Mouse (Mus musculus): ENCODE measurements around the gene Bcat1. TPM values are rescaled to one million over a fixed set of nuclear protein-coding genes. Genes with fewer than 3 reads are reported as not detected.

Gene Bcat1
- 95.7 and 101 TPM in 2 replicates for polyA plus RNA-seq (2015; fragmentation: Nextera tagmentation; extraction: Ambion mirVana)

- H3K36me3 ChIP-seq, result no peaks in the 10 kb centered on the region
- H3K27ac ChIP-seq (replicated peaks), result 0 out of 2 replicates have a peak within 1 kb of the TSS, but pooled peaks have one; percentile 3
- H3K27me3 ChIP-seq, result no peaks in the 10 kb centered on the region
- peak within 1 kb of the TSS; percentile 50 for H3K4me3 ChIP-seq
- H3K9ac ChIP-seq, result peak within 1 kb of the TSS; percentile 57
- WGBS, result under 1% methylated on average over 39 of the region's 39 CpGs
- H3K4me1 ChIP-seq (replicated peaks), result peaks cover 16% of the 10 kb centered on the region
- H3K9me3 ChIP-seq, result no peaks in the 10 kb centered on the region
- H3K4me2 ChIP-seq, result peak within 1 kb of the TSS; percentile 99
- peak; percentile 74 for ATAC-seq (ENCODE audit: low FRiP score, low read depth)
Measured at GRCm38 (mm10) chr6:145075548-145076224, at the start of gene Bcat1. Bcat1 (minus strand) TSS chr6:145076184.

GRCm38 (mm10) chr6:145125591-145126113 is 49.7 kb upstream of the Bcat1 start:
- Histone ChIP-seq H3K27me3 (no peaks in the 10 kb centered on the region), H3K4me3 (no peak overlapping the region), H3K4me2 (no peak overlapping the region), H3K9ac (no peak overlapping the region), H3K27ac (replicated peaks) (no peak overlapping the region), H3K9me3 (no peaks in the 10 kb centered on the region), H3K36me3 (no peaks in the 10 kb centered on the region), H3K4me1 (replicated peaks) (no peaks in the 10 kb centered on the region)
- WGBS, result 65% methylated on average over 7 of the region's 7 CpGs
- no peak for ATAC-seq (ENCODE audit: low FRiP score, low read depth)

GRCm38 (mm10) chr6:145124621-145125020 is 48.6 kb upstream of the Bcat1 start:
- no peaks in the 10 kb centered on the region for H3K4me1 ChIP-seq (replicated peaks)
- WGBS, result 89% methylated on average over 1 of the region's 1 CpGs
- no peak overlapping the region for H3K4me3 ChIP-seq
- no peak overlapping the region for H3K9ac ChIP-seq
- no peaks in the 10 kb centered on the region for H3K36me3 ChIP-seq
- H3K27me3 ChIP-seq, result no peaks in the 10 kb centered on the region
- H3K4me2 ChIP-seq, result no peak overlapping the region
- no peak overlapping the region for H3K27ac ChIP-seq (replicated peaks)
- H3K9me3 ChIP-seq, result no peaks in the 10 kb centered on the region
- ATAC-seq (ENCODE audit: low FRiP score, low read depth), result no peak

- ATAC-seq (ENCODE audit: low FRiP score, low read depth), result no peak
- Histone ChIP-seq H3K4me2 (no peak overlapping the region), H3K4me1 (replicated peaks) (no peaks in the 10 kb centered on the region), H3K4me3 (no peak overlapping the region), H3K9ac (no peak overlapping the region), H3K27me3 (no peaks in the 10 kb centered on the region), H3K9me3 (no peaks in the 10 kb centered on the region), H3K27ac (replicated peaks) (no peak overlapping the region), H3K36me3 (no peaks in the 10 kb centered on the region)
- 78% methylated on average over 11 of the region's 11 CpGs for WGBS
Measured at GRCm38 (mm10) chr6:145123136-145124060, 47.4 kb upstream of the Bcat1 start.

GRCm38 (mm10) chr6:145122423-145123059 is 46.6 kb upstream of the Bcat1 start:
- H3K27me3 ChIP-seq, result no peaks in the 10 kb centered on the region
- no peak overlapping the region for H3K4me3 ChIP-seq
- WGBS, result 35% methylated on average over 8 of the region's 8 CpGs
- no peaks in the 10 kb centered on the region for H3K36me3 ChIP-seq
- ATAC-seq (ENCODE audit: low FRiP score, low read depth), result no peak
- H3K4me1 ChIP-seq (replicated peaks), result no peaks in the 10 kb centered on the region
- H3K4me2 ChIP-seq, result no peak overlapping the region
- no peak overlapping the region for H3K27ac ChIP-seq (replicated peaks)
- no peaks in the 10 kb centered on the region for H3K9me3 ChIP-seq
- no peak overlapping the region for H3K9ac ChIP-seq

- Histone ChIP-seq H3K9me3 (no peaks in the 10 kb centered on the region), H3K27me3 (no peaks in the 10 kb centered on the region), H3K4me3 (no peak overlapping the region), H3K4me1 (replicated peaks) (peaks cover 1% of the 10 kb centered on the region; the same call in 1 of the 2 replicates), H3K36me3 (no peaks in the 10 kb centered on the region), H3K9ac (no peak overlapping the region), H3K4me2 (no peak overlapping the region), H3K27ac (replicated peaks) (no peak overlapping the region)
- no peak for ATAC-seq (ENCODE audit: low FRiP score, low read depth)
- 51% methylated on average over 21 of the region's 21 CpGs for WGBS
Measured at GRCm38 (mm10) chr6:145121590-145122420, 45.8 kb upstream of the Bcat1 start.

GRCm38 (mm10) chr6:145120787-145121589 is 45.0 kb upstream of the Bcat1 start:
- Histone ChIP-seq H3K27ac (replicated peaks) (no peak overlapping the region), H3K27me3 (no peaks in the 10 kb centered on the region), H3K9ac (no peak overlapping the region), H3K36me3 (no peaks in the 10 kb centered on the region), H3K9me3 (no peaks in the 10 kb centered on the region), H3K4me1 (replicated peaks) (peaks cover 10% of the 10 kb centered on the region), H3K4me3 (no peak overlapping the region), H3K4me2 (no peak overlapping the region)
- WGBS, result 53% methylated on average over 18 of the region's 18 CpGs
- ATAC-seq (ENCODE audit: low FRiP score, low read depth), result no peak

- H3K27me3 ChIP-seq, result no peaks in the 10 kb centered on the region
- no peak overlapping the region for H3K4me3 ChIP-seq
- no peak overlapping the region for H3K27ac ChIP-seq (replicated peaks)
- ATAC-seq (ENCODE audit: low FRiP score, low read depth), result no peak
- peaks cover 10% of the 10 kb centered on the region for H3K4me1 ChIP-seq (replicated peaks)
- no peaks in the 10 kb centered on the region for H3K9me3 ChIP-seq
- no peaks in the 10 kb centered on the region for H3K36me3 ChIP-seq
- H3K4me2 ChIP-seq, result no peak overlapping the region
- WGBS, result 77% methylated on average over 2 of the region's 2 CpGs
- no peak overlapping the region for H3K9ac ChIP-seq
Measured at GRCm38 (mm10) chr6:145120086-145120485, 44.1 kb upstream of the Bcat1 start.

GRCm38 (mm10) chr6:145116098-145116672 is 40.2 kb upstream of the Bcat1 start:
- 3% methylated on average over 4 of the region's 4 CpGs for WGBS
- peaks cover 10% of the 10 kb centered on the region for H3K4me1 ChIP-seq (replicated peaks)

GRCm38 (mm10) chr6:145115476-145116097 is 39.6 kb upstream of the Bcat1 start, which contains the start of gene Lrmp:
Lrmp (plus strand) TSS chr6:145115653.
- no peaks in the 10 kb centered on the region for H3K9me3 ChIP-seq
- ATAC-seq (ENCODE audit: low FRiP score, low read depth), result no peak
- H3K4me1 ChIP-seq (replicated peaks), result peaks cover 10% of the 10 kb centered on the region
- no peak within 1 kb of the TSS for H3K27ac ChIP-seq (replicated peaks)
- no peak within 1 kb of the TSS for H3K4me2 ChIP-seq
- no peak within 1 kb of the TSS for H3K9ac ChIP-seq
- no peak within 1 kb of the TSS for H3K4me3 ChIP-seq
- H3K27me3 ChIP-seq, result no peaks in the 10 kb centered on the region
- no peaks in the 10 kb centered on the region for H3K36me3 ChIP-seq
- WGBS, result 78% methylated on average over 6 of the region's 6 CpGs

More at GRCm38 (mm10) chr6:145116098-145116672, 40.2 kb upstream of the Bcat1 start:
- Histone ChIP-seq H3K9ac (no peak overlapping the region), H3K27ac (replicated peaks) (no peak overlapping the region), H3K27me3 (no peaks in the 10 kb centered on the region), H3K9me3 (no peaks in the 10 kb centered on the region), H3K4me2 (no peak overlapping the region), H3K36me3 (no peaks in the 10 kb centered on the region), H3K4me3 (no peak overlapping the region)
- peak; percentile 48; the same call in 1 of the 2 replicates for ATAC-seq (ENCODE audit: low FRiP score, low read depth)

Measured in hindbrain, embryonic 15.5 days (tissue).